Mouse (Mus musculus) gastrocnemius, postnatal 10 days (tissue): ENCODE measurements around the gene Plac1. TPM values are rescaled to one million over a fixed set of nuclear protein-coding genes. Genes with fewer than 3 reads are reported as not detected.
A peak's percentile ranks its signal among the peaks of the same experiment; 100 is the strongest.

Experiments
- DNase-seq: peaks from one replicate; pipeline ENCODE4 v3.0.0; 2021; ENCODE audit warnings: mixed read lengths
- long read RNA-seq, 2 experiments: library from polyadenylated mRNA; stranded (forward); transcript quantifications; one replicate each; pipeline ENCODE4 v2.0.0; 2021
- total RNA-seq, 2 experiments: library from RNA; stranded (reverse); gene quantifications; 2 replicates each; pipeline ENCODE4 v1.2.3; 2021

The Plac1 gene
- total RNA-seq, result under 1 TPM in 1 of 2 experiments, not detected in 1; 0.34 TPM
- long read RNA-seq, experiment 1, partial matches to known transcripts, result 0 of 1 reads
- long read RNA-seq, experiment 1, other reads (novel, unspliced or antisense), result 1 of 1 reads
- long read RNA-seq, experiment 2, result 0 reads

GRCm38 (mm10) chrX:53240011-53240410 is at the start of gene Plac1:
Gene Plac1 (minus strand): TSS chrX:53240111.
- no peak for DNase-seq

- DNase-seq, result no peak
These were observed 48.0 kb upstream of the Plac1 start for GRCm38 (mm10) chrX:53287924-53288323.

DNA sequence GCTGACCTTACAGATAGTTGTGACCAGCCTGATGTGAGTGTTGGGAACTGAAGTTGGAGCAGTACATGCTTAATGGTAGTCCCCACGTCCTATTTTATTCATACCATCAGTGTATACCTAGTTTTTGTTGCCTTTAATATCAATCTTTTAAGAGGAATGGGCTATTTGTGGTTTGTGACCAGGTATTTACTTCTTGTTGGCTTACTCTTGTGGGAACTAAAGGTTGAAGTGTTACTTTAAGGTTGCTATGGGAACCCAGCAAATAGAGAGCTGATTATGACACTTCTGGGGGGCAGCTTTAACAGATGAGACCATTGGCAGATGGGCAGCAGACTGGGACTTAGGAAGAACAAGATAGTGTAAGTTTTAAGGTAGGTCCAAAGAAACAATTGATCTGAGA is 33.2 kb upstream of the Plac1 start, which contains the start of gene Fam122c:
Fam122c (plus strand) TSS at position 301 of the 400 bp plus-strand sequence.
- DNase-seq, result no peak

- DNase-seq, result peak; percentile 36
These were observed 31.7 kb upstream of the Plac1 start for GRCm38 (mm10) chrX:53271628-53272027.

DNA sequence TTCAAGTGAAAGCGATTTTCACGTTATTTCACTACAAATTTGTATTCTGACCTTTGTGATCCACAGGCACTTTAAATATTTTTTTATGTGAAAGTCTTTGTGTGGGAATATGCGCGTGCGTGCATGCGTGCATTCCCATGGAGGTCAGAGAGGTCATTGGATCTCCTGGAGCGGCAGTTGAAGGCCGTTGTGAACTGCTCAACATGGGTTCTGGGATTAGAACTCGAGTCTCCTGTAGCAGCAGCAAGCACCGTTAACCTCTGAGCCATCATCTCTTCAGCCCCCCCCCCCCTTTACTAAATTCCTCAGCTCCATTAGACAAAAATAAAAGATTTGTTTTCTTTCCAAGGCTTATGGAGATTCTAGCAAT is 30.1 kb upstream of the Plac1 start:
- no peak for DNase-seq

DNA sequence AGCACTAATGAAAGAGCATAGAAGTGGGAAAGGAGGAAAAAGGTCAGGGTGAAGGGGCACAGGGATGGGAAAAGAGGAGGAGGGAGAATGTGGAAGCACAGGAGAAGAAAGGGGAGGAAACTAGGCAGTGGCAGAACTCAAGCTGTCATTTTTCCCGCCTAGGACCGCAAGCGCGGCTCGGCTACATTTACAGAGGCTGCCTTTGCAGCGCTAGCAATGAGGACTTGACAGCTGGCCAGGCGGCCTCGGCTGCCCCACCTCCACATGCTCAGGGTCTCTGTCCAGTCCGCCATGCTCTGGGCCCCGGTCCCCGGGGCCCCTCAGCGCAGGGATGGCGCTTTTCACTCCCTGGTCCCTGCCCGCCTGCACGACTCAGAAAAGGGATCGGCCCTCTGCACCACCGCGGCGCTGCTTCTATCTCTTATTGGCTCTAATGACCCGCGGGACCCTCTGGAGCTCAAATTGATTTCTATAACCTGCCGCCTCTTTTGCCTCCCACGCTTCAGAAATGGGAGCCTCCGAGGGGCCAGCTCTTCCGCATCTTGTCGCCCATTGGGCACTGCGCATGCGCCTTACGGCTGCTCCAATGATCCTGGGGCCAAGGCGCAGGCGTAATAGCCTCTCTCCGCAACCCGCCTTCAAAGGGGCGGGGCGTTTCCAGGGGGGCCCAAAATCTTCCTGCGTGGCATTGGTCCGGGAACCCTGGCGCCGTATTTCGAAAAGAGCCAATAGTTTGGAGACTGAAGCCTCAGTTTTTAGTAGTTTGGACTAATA is 29.6 kb upstream of the Plac1 start, which contains the start of gene Fam122b:
Fam122b (minus strand) TSS at position 517 of the 774 bp plus-strand sequence.
- DNase-seq, result peak; percentile 88

- DNase-seq, result peak; percentile 45
These were observed 28.9 kb upstream of the Plac1 start for GRCm38 (mm10) chrX:53268856-53269255.

- no peak for DNase-seq
These were observed 26.3 kb upstream of the Plac1 start for GRCm38 (mm10) chrX:53266186-53266585.

GRCm38 (mm10) chrX:53255195-53255594 is 15.3 kb upstream of the Plac1 start:
- DNase-seq, result no peak

DNA sequence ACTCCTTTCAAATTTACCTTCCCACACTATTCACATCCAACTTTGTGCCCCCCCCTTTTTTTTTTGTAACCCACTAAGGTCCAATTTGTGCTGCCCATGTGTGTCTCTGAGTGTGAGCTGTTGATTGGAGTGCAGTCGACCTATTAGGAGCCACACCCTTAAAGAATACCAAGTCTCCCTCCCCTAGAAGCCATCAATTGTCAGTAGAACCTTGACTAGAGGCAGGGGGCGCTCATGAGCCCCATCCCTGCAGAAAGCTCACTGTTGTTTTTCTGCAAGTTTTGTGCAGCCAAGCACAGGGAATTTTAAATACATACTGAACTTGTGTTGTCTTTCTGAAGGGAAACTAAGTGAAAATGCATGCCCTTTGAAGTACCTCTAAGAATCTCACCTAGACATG is 1.9 kb downstream of the Plac1 start:
- no peak for DNase-seq

GRCm38 (mm10) chrX:53236404-53236803 is 3.5 kb downstream of the Plac1 start:
- no peak for DNase-seq

- no peak for DNase-seq
These were observed 6.2 kb downstream of the Plac1 start for GRCm38 (mm10) chrX:53233689-53234088.

GRCm38 (mm10) chrX:53231965-53232364 is 7.9 kb downstream of the Plac1 start:
- DNase-seq, result no peak

GRCm38 (mm10) chrX:53224353-53224944 is 15.5 kb downstream of the Plac1 start:
- no peak for DNase-seq

DNA sequence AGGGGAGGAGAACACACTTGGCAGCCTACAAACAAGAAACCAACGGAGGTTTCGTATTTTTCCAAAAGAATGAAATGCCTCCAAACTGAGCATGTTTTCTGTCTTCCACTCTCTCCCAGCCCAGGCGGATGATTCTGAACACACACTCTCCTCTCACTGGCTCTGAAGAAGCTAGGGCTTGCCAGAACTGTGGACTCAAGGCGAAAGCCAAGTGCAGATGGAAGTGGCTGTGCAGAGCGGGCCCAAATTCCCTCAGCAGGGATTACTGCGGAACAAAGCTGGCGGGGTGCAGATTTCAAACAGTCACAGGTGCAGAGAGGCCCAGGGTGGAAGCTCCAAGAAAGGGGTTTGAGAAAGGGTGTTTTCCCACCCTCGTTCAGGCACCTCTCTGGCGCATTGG is 19.1 kb downstream of the Plac1 start:
- no peak for DNase-seq

DNA sequence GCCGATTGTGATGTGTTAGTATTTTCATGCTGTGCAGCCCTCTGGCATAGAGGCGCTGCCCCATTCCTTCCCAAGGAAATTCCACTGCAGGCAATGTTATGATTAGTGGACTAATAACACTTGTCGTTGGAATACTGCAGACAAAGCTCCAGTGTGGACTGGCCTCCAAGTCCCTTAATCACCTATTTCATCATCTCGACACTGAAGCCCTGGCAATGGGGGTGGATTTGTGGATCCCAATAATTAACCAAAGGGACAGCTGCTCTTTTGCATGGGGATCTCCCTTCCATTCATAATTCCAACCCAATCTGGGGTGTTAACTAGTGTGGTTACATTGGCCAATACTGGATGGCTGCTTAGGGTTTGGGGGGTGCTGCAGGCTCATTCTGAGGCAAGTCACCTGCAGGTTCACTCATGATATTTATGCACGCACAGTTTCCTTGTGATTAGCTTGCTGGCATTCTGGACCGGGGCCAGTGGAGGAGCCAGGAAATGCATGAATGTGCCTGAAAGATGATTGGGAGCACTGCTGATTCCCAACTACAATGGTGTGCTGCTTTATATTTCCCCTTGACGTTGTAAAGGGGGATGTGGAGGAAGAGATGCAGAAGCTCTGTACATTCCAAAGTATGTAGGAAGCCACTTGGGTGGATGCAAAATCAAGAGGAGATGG is 25.2 kb downstream of the Plac1 start:
- no peak for DNase-seq

DNA sequence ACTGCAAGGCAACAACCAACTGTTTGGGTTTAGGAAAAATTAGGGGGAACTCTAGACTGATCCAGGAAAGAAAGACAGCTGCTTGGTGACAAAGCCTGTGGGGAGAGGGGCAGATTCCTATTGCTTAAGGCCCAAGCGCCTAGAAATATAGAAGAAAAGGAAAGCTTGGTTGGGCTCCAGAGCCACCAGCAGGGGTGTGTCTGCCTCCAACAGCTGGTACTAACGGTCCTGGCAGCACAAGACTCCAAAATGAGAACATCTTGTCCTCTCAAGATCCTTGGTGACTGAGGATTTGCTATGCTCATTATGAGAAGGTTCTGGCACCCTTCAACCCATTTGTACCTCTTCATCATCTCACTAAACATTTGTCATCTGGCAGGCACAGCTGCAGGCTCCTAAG is 26.1 kb downstream of the Plac1 start:
- no peak for DNase-seq

DNA sequence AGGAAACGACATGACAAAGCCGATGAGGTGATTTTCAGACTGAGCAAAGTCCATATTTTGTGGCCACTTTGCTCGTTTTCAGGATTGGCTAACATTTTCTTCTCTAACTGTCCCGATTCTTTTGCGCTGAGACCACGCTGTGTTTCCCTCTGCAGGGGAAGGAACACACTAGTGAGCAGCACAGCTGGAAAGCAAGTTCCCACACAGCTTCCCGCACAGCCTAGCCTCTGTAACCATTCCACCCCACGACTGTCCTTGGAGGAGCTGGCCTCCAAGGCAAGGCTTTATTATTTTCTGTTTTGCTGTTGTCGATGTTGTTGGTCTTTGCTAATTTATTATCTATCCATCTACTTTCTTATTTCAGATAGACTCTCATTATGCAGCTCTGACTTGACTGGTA is 27.4 kb downstream of the Plac1 start:
- DNase-seq, result no peak

DNA sequence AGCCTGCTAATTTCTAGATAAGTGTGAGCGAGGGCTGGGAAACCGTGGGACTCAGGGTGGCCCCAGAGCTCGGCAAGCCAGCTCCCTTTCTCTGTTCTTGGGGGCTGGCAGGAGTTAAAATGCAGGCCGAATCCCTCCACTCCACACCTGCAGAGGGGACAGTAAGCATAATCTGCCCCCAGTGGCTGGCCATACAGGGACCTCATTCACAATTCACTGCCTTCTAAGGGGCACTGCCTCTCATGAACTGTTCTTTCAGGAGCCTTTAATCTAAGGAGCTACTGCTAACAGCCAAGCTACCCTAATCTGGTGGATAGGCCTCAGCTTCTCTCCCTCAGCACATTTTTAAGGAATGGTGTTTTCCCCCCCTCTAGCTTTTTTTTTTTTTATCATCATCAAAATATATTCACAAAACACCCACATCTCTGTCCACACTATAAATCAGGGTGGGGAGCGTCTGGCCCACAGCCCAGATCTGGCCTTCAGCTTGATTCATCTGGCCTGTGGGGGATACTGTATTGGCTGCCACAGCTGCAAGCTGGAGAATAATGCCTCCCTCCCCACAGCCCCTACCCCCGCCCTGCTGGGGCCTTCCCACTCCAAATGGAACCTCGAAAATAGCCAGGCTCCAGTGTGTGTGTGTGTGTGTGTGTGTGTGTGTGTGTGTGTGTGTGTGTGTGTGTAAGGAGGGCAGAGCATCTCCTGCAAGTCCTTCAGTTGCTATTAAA is 28.0 kb downstream of the Plac1 start:
- DNase-seq, result peak; percentile 76

- DNase-seq, result no peak
These were observed 30.5 kb downstream of the Plac1 start for GRCm38 (mm10) chrX:53209431-53209830.

- DNase-seq, result no peak
These were observed 35.1 kb downstream of the Plac1 start for GRCm38 (mm10) chrX:53204690-53205311.

DNA sequence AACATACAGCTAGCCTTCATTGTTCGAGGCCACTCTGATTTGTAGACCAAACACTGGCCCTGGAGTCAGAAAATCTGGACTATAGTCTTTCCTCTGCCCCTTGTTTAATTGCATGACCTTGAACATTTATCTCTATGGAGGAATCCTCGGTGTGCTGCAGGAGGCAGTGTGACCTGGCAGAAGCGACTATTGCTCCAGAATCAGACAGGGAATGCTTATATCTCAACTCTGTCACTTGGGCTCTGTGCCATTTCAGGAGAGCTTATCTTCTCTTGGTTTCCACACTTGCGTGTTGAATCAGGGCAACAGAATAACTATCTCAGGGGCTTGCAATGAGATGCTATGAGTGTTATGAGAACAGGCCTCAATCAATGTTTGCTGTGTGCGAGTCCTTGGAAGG is 38.3 kb downstream of the Plac1 start:
- DNase-seq, result no peak
